Mouse (Mus musculus) cerebellum, adult 11-12 months (tissue): ENCODE measurements around the gene Pabpc4l.
"Not testable (repeated sequence)": the region's sequence is repeated elsewhere in the genome, so short reads cannot be mapped to it uniquely, and the experiment has no call there.

ENCODE experiments used
- DNase-seq: peaks from one replicate; pipeline ENCODE4 v3.0.0; 2022

Gene Pabpc4l

GRCm38 (mm10) chr3:46447481-46448265 lies at the start of gene Pabpc4l:
TSS of gene Pabpc4l (minus strand) at chr3:46448219.
- no peak for DNase-seq

- DNase-seq: no peak
Observed at GRCm38 (mm10) chr3:46490989-46491259, 42.9 kb upstream of the Pabpc4l start.

GRCm38 (mm10) chr3:46490132-46490988 lies 42.3 kb upstream of the Pabpc4l start:
- DNase-seq: no peak

GRCm38 (mm10) chr3:46486091-46486490 lies 38.1 kb upstream of the Pabpc4l start:
- DNase-seq: not testable (repeated sequence)

- no peak for DNase-seq
Observed at GRCm38 (mm10) chr3:46448266-46448532, 180 bp upstream of the Pabpc4l start.

- DNase-seq: no peak
Observed at GRCm38 (mm10) chr3:46431416-46431815, 16.6 kb downstream of the Pabpc4l start.
